Mouse (Mus musculus) fibroblast of lung, adult 2 months (primary cell): ENCODE data around the gene Syt15.
"Not testable (repeated sequence)": the region's sequence is repeated elsewhere in the genome, so short reads cannot be mapped to it uniquely, and the experiment has no call there.

Experiments
- DNase-seq: peaks from one replicate; pipeline ENCODE4 v3.0.0-alpha.2; 2011; ENCODE audit warnings: low read depth

The Syt15 gene

DNA sequence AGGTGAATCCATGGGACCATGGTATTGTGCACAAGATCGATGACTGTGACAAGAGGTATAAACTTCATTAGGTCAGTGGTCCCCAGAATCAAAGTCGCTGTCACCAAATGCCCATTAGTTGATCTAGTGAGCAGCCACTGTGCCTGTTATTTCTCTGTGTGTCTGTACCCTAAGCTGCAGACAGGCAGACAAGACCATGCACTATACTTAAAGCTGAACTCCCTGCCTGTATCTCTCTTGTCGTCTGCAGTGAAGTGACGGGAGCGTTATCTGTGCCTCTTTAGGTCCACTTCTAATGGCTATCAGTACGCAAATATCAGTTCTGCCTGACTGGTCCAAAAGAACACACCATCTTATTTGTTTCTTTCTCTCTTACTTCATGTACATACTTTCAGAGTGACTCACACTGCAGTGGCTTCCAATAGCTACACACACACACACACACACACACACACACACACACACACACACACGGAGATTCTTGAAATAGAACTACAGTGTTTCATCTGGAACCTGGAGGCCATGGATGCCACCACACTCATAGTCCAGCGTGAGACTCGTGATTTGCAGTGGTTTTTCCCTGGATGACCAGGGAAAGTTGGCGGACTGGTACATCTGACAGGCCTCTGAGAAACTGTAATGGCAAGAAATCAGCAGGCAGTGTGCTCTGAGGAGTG is 9.6 kb downstream of the Syt15 start:
- DNase-seq, result peak; percentile 47

GRCm38 (mm10) chr14:34232340-34232739 is 12.9 kb downstream of the Syt15 start:
- DNase-seq, result no peak

DNA sequence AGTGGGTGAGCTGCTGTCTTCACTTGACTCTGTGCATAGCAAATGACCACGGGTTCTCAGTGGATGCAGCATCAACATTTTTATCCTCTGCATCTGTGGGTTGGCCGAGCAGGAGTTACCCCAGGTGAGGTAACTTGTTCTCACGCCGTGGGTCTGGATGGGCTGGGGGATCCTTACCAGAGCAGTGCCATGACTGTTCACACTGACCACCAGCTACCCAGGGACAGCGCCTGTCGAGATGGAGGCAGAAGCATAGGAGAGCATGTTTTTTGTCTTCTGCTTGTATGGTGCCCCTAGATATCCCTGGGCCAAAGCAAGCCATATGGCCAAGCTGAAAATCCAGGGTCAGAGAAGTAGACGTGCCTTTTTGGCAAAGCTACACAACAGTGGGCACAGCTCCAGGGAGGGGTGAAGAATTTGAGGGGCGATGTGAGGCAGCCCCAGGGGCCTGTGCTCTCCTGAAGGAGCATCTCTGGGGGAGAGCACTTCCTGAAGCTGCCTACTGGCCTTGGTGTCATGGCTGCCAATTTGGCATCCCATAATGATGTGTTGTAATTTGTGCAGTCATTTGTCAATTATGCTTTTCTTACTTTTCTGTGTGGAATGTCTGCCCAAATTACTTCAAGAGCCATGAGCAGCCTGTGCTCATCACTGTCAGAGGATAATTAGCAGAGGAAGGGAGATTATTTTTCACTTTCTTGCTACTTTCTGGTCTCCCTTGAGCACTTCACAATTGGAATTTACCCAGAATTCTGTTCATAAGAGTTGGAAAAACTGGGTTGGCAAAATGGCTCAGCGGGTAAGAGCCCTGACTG is 13.7 kb downstream of the Syt15 start:
- no peak for DNase-seq

- DNase-seq, result no peak
Measured at GRCm38 (mm10) chr14:34233846-34234245, 14.5 kb downstream of the Syt15 start.

DNA sequence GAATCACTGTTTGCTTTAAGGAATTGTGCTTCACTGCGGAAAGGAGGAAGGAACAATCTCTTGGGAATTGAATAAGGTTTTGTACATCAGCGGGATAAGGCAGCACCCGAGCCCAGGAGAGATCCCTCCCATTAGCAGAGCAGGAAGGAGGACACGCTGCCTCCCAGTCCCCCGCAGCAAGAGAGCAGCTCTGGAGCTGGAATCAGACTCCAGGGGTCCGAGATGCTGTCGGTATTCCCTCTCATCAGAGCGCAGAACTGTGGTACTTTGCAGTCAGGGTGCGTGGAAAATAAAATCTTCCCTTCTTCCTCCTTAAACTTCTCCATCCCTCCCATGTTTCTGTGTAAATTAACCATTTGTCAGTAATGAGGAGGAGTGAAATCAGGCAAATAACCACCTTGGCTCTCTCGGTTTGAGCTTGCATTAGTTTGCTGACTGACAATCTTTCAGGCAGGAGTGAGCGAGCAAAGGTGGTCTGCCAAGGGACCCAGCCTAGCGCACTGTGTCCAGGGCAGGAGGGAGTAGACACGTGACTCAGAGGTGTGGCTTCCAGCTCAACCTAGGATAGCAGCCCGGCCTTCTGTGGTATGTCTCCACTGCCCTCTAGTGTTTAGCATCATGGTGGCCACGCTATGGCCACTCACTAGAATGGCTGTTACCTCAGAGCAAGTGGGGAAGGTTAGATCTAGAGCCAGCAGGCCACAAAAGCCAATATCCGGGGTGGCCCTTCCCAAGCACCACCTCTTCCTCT is 15.4 kb downstream of the Syt15 start:
- peak; percentile 49 for DNase-seq

GRCm38 (mm10) chr14:34240263-34240662 is 20.9 kb downstream of the Syt15 start:
- DNase-seq, result no peak

DNA sequence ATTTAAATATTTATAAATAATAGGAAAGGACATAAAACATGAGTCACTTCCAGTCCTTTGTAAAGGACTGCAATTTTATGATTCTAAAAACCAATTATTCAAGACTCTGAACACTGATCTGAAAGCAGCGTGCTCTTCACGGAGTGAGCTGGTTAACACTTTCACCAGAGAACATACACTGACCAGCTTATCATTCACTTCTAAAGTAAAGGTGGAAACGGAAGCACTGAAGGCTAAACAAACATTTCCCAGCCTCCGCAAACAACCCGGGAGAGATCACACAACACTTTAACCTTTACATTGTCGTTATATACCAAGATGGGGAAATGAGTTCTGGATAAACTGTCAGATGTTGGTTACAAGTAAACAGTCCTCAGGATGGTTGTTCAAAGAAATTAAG is 21.3 kb downstream of the Syt15 start:
- no peak for DNase-seq

DNA sequence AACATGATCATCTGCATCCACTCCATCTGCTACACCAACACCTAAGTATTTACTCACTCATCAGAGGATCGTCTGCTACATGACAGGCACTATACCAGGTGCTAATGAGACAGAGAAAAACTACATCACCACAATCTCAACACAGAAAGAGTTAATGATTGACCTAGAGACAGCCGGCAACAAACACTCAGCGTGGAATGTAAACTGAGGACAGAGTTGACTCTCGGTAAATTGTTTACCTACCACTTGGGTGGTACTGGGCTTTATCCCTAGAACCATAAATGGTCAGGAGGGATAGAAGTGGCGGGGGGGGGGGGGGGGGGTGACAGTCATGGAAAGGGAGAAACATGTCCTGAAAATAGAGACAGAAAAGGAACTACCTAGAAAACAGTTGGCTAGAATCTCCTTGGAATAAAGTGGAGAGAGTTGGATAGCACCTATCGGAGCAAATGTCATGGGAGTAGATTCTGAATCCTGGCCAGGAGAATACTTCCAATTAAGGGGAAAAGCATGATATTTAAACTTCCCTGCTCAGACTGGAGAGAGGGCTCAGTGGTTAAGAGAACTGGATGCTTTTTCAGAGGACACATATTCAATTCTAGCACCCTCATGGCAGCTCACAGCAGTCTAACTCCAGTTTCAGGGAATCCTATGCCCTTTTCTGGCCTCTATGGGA is 33.2 kb downstream of the Syt15 start:
- DNase-seq, result no peak

GRCm38 (mm10) chr14:34253261-34253660 is 33.9 kb downstream of the Syt15 start:
- no peak for DNase-seq

- DNase-seq, result not testable (repeated sequence)
Measured at GRCm38 (mm10) chr14:34258525-34258924, 39.1 kb downstream of the Syt15 start.

- no peak for DNase-seq
Measured at GRCm38 (mm10) chr14:34268046-34268445, 48.7 kb downstream of the Syt15 start.

DNA sequence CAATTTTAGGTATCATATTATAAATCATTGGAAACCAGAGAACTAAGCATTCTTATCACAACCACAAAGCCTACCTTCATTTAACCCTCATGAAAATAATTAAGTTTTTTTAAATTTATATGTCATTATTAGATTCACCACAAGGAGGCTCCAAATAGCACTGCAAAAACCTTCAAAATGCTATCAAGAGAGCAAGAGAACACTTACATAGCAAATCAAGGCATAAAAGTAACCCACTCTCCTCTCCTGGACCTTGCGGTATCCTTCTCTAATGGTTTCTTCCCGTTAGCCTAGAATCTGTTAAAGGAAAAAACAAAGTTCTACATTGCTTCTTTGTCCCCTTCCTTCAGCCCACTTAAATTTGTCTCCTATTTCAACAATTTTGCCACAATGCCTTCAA is 53.9 kb downstream of the Syt15 start:
- peak; percentile 24 for DNase-seq

DNA sequence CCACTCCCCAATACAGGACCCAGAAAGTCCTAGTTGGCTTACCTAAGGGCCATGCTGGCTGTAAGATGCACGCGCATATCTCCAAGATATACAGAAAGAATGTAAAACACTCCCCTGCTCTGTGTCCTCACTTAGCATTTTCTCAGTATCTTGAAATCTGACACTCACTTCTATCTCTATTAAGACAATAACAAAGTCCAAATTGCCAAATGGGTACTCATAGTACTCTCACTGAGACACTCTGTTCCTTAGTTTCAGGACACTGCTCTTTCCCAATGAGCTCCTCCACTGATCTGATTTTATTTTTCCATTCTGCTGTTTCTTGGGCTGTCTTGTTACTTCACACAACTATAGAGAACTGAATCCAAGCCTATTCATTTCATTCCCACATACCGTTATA is 54.7 kb downstream of the Syt15 start:
- no peak for DNase-seq

DNA sequence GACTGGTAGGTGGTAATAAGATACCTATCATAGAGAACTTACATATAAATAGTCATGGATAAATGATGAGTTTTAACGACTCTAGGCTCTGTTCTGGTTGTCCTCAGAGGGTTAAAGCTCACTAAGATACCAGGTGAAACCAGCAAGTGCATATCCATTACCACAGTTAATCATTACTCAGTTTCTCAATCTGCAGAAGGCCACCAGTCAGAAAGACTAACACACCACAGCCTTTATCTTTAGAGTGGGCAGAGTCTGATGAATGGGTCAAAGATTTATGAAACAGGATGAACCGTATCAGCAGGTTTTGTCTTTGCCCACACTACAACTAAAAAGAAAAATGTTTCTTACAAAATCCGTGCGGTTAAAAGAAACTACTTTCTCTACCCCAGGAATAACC is 55.8 kb downstream of the Syt15 start:
- no peak for DNase-seq

DNA sequence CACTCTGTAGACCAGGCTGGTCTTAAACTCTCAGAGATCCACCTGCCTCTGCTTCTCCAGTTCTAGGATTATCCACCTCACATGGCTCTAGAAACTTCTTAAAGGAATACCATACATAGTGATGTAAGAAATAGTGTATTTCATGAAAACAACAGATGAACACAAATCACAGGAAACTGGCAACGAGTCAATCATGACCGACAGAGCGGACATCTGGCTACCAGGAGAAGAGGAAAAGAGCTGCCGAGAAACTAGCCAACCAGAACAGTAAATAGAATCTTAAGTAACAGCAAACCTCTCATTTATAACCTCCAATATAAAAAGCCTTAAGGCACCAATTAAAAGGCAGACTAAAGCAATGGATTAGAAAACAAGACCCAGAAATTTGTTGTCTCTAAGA is 60.3 kb downstream of the Syt15 start:
- DNase-seq, result no peak
